Mouse (Mus musculus): ENCODE measurements around the gene Mutyh. TPM values are rescaled to one million over a fixed set of nuclear protein-coding genes. Genes with fewer than 3 reads are reported as not detected.

Gene Mutyh
- polyA plus RNA-seq, 1 experiment from 2014 or later = 10.3 TPM

Other genes with a start within 250 kb of the Mutyh start
- gene Ccdc17, start 211.1 kb upstream of the Mutyh start, polyA plus RNA-seq (2015; fragmentation: Nextera tagmentation; extraction: Ambion mirVana) = 4.1 and 4.8 TPM in 2 replicates
- 110 and 118 TPM in 2 replicates for gene Nasp, start 179.8 kb upstream of the Mutyh start, polyA plus RNA-seq (2015; fragmentation: Nextera tagmentation; extraction: Ambion mirVana)
- gene Akr1a1, start 156.0 kb upstream of the Mutyh start, polyA plus RNA-seq (2015; fragmentation: Nextera tagmentation; extraction: Ambion mirVana) = 772 and 821 TPM in 2 replicates
- 1,436 and 1,568 TPM in 2 replicates for gene Prdx1, start 122.2 kb upstream of the Mutyh start, polyA plus RNA-seq (2015; fragmentation: Nextera tagmentation; extraction: Ambion mirVana)
- 23.0 and 24.6 TPM in 2 replicates for gene Mmachc, start 99.3 kb upstream of the Mutyh start, polyA plus RNA-seq (2015; fragmentation: Nextera tagmentation; extraction: Ambion mirVana)
- 25.2 and 26.4 TPM in 2 replicates for gene Ccdc163, start 99.2 kb upstream of the Mutyh start, polyA plus RNA-seq (2015; fragmentation: Nextera tagmentation; extraction: Ambion mirVana)
- 8.1 and 8.7 TPM in 2 replicates for gene Tesk2, start 86.8 kb upstream of the Mutyh start, polyA plus RNA-seq (2015; fragmentation: Nextera tagmentation; extraction: Ambion mirVana)
- 28.8 and 31.1 TPM in 2 replicates for gene Toe1, start 83 bp upstream of the Mutyh start, polyA plus RNA-seq (2015; fragmentation: Nextera tagmentation; extraction: Ambion mirVana)
- gene Hpdl, start 14.0 kb downstream of the Mutyh start, polyA plus RNA-seq (2015; fragmentation: Nextera tagmentation; extraction: Ambion mirVana) = 1.4 and 2.2 TPM in 2 replicates
- 1.1 and 1.2 TPM in 2 replicates for gene Zswim5, start 69.7 kb downstream of the Mutyh start, polyA plus RNA-seq (2015; fragmentation: Nextera tagmentation; extraction: Ambion mirVana)
- 68.7 and 75.4 TPM in 2 replicates for gene Urod, start 186.7 kb downstream of the Mutyh start, polyA plus RNA-seq (2015; fragmentation: Nextera tagmentation; extraction: Ambion mirVana)
- 12.6 TPM in 2 replicates for gene Hectd3, start 187.6 kb downstream of the Mutyh start, polyA plus RNA-seq (2015; fragmentation: Nextera tagmentation; extraction: Ambion mirVana)
- gene Eif2b3, start 211.7 kb downstream of the Mutyh start, polyA plus RNA-seq (2015; fragmentation: Nextera tagmentation; extraction: Ambion mirVana) = 32.2 and 37.7 TPM in 2 replicates

Measured in intestine, embryonic 15.5 days (tissue).